Mouse (Mus musculus): ENCODE data around the gene Fgfr4.

Fgfr4 gene

GRCm38 (mm10) chr13:55210193-55210970 lies 57.9 kb downstream of the Fgfr4 start:
- no peak for DNase-seq (ENCODE audit: low spot score)

DNA sequence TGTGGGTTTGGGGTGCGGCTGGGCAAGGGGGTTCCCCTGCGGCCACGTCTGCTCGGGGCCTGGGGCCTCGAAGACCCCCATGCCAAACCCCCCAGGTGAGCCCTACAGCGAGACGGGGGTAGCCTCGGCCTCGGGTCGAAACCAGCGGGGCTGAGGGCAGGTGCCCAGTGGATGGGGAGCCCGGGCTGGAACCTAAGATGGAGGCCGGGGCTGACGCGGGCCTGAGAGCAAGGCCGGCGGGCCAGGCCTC lies 58.5 kb downstream of the Fgfr4 start:
- DNase-seq (ENCODE audit: low spot score): no peak

GRCm38 (mm10) chr13:55211221-55212010 lies 59.0 kb downstream of the Fgfr4 start:
- no peak for DNase-seq (ENCODE audit: low spot score)

- no peak for DNase-seq (ENCODE audit: low spot score)
These were observed 59.5 kb downstream of the Fgfr4 start for GRCm38 (mm10) chr13:55212011-55212360.

DNA sequence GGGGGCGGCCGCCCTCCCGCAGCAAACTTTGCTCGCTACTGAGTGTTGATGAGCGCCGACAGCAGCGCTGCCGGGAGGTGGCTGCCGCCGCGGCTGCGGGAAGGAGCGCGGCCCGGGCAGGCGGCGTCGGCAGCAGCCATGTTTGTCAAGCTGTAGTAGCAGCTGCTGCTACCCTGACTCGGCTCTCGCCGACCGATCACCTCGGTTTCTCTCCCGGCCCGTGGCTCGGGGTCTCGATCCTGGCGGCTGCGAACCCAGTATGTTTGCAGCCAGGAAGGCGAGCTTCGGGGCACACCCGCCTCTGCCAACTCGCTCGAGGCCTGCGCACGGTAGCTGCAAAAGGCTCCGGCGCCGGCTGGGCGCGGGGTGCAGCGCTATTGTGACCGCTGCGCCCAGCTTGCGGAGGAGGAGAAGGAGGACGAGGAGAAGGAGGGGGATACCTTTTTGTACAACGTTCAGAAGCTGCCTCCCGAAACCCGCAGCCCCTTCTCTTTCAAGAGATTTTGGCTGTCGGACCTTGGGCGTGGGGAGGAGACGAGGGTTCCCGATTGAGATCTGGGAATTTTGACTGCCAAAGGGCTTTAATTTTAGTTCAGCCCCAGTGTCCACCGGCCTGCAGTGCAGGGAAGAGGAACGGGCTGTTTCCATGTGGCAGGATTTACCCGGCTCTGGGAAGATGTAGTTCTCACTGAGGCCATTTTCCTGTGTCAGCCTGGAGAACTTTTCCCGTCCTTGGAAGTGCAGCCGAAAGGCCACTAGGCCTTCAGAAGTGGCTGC lies 60.1 kb downstream of the Fgfr4 start:
- peak; percentile 47 for DNase-seq (ENCODE audit: low spot score)

DNA sequence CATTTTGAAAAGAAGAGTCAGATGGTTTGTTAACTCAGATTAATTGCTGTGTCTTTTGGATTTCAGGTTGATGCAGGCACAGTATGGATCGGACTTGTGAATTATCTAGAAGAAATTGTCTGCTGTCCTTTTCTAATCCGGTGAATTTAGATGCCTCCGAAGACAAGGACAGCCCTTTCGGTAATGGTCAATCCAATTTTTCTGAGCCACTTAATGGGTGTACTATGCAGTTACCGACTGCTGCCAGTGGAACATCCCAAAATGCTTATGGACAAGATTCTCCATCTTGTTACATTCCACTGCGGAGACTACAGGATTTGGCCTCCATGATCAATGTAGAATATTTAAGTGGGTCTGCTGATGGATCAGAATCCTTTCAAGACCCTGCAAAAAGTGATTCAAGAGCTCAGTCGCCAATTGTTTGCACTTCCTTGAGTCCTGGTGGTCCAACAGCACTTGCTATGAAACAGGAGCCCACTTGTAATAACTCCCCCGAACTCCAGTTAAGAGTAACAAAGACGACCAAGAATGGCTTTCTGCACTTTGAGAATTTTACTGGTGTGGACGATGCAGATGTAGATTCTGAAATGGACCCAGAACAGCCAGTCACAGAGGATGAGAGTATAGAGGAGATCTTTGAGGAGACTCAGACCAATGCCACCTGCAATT lies 60.8 kb downstream of the Fgfr4 start:
- no peak for DNase-seq (ENCODE audit: low spot score)
